Mouse (Mus musculus): ENCODE results near the gene Gm20806. TPM values are rescaled to one million over a fixed set of nuclear protein-coding genes. Genes with fewer than 3 reads are reported as not detected.
"Not testable (repeated sequence)": the region's sequence is repeated elsewhere in the genome, so short reads cannot be mapped to it uniquely, and the experiment has no call there.

Gm20806 gene
- polyA plus RNA-seq (2016; fragmentation: Nextera tagmentation; extraction: Ambion mirVana), result not detected in 2 replicates

GRCm38 (mm10) chrY:78837956-78838355 lies at the start of gene Gm20806:
Gm20806 (minus strand) TSS chrY:78838056.
- not testable (repeated sequence) for H3K9me3 ChIP-seq

More at GRCm38 (mm10) chrY:78837956-78838355, at the start of gene Gm20806:
- H3K4me1 ChIP-seq; H3K27me3 ChIP-seq (ENCODE audit: poor library complexity, severe bottlenecking); H3K4me3 ChIP-seq; H3K27ac ChIP-seq; H3K36me3 ChIP-seq (replicated peaks); DNase-seq (ENCODE audit: extremely low spot score, low spot score): not testable (repeated sequence)
- no CpG with 5 or more reads among the region's 4 CpGs for WGBS

Measured in forebrain, embryonic 10.5 days (tissue).